Mouse (Mus musculus) stomach, postnatal 0 days (tissue): Measurements from ENCODE around the gene Cyp27b1.

Experiments used
- CTCF ChIP-seq: IDR thresholded peaks from 2 replicates; pipeline ENCODE4 v1.5.1; 2016; ENCODE audit warnings: antibody characterized with exemption, low read depth, mild to moderate bottlenecking, moderate library complexity
- EP300 ChIP-seq: optimal IDR thresholded peaks from 2 replicates; pipeline ENCODE3; 2016; ENCODE audit warnings: antibody characterized with exemption

DNA sequence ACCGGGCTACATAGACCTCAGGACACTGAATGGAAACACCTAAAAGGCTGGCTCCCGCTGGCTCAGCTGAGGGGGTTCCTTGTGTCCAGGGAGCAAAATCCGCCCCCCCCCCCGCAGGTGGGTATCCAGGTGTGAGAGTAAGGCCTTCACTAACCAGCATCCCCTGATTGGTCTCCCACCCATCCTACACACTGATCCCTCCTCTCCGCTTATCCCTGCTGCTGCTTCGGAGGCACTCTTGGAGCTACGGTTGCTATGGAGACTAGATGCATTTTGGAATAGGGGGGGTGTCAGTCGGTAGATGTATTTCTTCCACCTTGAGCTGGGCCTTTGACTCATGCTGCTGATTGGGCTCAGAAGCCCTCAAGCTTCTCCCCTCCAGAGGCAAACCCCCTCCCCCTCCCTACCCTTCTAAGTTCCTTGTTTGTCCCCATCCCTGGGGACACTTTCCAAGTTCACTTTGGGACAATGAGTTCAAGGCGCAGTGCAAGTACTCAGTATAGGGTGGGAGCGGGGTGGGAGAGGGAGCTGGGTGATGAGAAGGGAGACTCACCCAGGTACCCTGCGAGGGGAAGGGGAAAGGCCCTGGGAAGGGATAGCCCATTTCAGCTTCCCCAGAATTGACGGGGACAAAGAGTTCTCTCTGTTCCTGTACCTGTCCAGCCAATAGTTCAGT is 30.1 kb downstream of the Cyp27b1 start:
- TF ChIP-seq CTCF (no peak), EP300 (no peak)
